Mouse (Mus musculus) c-Kit-positive CD71-negative TER-119-negative erythroid progenitor cells, embryonic 14.5 days (primary cell): Measurements from ENCODE around the gene Kcnq5.
"Not testable (repeated sequence)": the region's sequence is repeated elsewhere in the genome, so short reads cannot be mapped to it uniquely, and the experiment has no call there.

Source experiments
- DNase-seq: peaks from one replicate; pipeline ENCODE4 v3.0.0-alpha.2; 2013; ENCODE audit warnings: low read depth

Kcnq5 gene

DNA sequence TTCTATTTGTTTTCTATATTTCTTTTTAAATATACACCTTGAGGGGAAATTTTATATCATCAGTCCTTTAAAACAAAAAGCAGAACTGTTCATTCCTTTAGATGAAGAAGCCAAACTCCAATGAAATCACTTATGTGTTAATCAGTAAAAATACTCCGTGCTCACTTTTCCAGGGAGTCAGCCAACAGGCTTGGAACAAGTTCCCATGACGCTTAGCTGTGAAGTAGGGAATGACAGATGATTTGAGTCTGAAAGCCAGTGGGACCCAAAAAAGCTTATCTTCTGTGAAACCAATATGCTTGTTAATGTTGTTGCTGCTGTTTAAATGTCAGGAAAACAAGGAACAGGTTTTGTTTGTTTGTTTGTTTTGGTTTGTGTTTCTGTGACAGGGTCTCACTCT is 326.3 kb downstream of the Kcnq5 start:
- DNase-seq = no peak

DNA sequence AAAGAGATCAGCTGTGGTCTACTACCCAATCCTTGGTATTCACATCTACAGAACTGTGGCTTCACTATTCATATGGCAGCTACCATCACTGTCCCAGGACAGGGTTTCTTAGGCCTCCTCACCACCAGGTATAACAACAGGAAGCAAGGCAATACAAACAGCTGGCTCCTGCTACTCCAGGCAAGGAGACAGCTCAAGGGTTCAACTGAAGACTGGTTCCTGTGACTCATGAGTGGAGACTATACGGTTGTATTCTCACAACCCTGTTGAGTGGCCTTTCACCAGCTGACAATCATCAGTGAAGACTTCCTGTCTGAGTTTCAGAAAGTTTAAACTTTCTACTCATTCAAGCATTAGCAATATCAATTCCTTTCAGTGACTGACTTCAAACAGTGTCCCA is 327.7 kb downstream of the Kcnq5 start:
- DNase-seq = no peak

DNA sequence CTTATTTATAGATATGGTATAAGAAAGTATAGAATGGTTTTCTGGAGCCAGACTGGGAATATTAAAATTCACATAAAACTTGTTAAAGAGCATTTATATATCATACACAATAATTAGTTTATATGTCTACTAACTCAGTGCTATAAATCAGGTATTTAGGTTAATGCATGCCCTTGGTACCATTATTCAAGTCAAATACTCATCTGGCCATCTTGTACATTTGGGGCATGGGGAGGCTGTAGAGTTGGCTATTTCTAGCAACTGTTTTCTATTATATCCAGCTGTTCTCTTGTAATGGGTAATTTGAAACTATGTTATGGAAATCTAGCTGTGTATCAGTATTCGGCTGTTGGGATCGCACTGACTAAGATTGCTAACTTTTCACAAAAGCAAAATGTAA is 339.3 kb downstream of the Kcnq5 start:
- DNase-seq = no peak

DNA sequence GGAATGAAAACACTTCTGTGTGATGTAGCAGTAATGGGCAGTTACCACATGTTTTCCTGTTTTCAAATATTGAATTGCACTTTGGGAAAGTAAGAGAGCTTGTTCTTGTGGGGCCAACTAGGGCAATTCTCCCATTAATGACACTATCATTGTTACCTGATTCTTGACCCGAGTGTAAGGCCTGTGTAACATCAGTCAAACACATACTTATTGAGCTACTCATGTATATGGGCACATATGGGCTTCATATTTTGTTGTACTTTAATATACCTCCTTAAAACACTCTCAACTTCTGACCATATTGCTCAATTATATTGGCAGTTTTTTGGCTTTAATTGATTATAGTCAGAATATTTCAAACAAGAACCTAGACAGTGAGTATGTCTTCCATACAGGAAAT is 339.7 kb downstream of the Kcnq5 start:
- no peak for DNase-seq

DNA sequence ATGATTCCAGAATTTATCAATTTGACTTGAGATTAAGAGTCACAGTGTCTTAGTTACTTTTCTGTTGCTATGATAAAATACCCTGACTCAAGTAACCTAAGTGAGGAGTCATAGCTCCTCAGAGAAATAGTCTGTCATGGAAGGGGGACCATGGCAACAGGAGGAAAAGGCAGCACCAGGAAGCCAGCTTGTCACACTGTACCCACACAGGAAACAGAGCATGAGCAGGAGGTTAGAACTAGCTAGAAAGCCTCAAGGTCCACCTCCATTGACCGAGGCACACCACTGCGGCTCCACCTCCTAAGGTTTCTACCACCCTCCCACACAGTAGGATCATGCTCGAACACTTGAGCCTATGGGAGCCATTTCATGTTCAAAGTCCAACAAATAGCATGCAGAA is 343.0 kb downstream of the Kcnq5 start:
- no peak for DNase-seq

DNA sequence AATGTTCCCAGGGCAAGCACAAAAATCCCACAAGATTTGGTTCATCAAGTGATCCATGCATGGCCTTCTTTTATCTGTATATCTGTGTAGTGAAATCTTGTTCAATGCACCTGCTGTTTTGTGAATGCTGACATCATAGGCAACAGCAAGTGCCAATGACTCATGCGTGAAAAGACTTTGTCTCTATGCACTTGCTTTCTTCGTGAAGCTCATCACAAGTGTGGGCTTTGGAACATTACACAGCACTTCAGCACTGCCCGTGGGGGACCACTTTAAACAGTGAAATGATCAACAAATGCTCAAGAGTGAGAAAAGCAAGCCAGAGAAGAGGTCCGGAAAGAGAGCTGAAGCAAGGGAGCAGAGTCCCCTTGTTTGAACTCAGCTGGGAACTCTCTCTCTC is 345.1 kb downstream of the Kcnq5 start:
- DNase-seq = no peak

DNA sequence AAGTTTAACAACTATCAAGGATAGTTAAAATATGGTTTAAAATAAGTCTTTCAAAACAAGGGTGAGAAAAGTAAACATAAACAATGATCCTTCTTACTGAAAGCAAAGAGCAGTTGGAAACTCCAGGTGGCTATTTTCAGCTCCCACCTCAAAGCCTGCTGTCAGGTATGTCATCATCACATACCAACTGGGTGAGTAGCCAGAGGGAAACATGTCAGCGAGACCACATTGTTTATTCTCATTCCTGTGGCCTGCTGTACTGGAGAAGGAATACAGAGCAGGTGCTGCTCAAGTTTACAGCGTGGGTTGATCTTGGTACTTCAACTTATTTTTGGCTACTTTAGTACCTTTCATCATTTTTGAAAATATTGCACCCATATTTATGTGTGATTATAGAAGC is 347.8 kb downstream of the Kcnq5 start:
- no peak for DNase-seq

DNA sequence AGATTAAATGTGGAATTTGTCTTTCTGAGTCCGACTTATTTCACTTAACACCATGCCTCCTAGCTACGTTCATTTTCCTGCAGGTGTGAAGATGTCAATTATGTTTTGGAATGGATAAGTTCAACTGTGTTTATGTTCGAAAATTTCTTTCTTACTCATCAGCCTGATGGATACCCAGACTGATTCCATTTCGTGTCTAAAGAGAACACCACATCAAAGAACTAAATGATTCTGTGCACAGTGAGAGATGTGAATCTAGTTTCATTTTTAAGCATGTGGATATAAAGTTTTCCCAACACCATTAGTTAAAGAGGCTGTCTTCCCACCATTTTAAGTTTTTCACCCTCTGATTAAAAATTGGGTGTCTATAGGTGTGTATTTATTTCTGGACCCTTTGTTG is 357.7 kb downstream of the Kcnq5 start:
- DNase-seq = no peak

DNA sequence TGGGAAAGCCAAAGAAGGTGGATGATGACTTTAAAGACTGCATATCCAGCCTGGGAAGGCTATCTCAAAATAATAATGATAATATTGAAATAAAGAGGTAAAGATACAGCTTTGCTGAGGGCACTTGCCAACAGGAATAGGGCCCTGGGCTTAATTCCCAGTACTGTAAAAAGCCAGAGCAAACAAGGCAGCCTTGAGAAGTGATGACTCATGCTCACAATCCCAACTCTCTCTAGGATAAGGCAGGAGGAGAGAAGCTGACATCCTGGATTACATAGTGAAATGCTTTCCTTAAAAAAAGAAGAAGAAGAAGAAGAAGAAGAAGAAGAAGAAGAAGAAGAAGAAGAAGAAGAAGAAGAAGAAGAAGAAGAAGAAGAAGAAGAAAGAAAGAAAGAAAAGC is 359.2 kb downstream of the Kcnq5 start:
- DNase-seq = no peak

DNA sequence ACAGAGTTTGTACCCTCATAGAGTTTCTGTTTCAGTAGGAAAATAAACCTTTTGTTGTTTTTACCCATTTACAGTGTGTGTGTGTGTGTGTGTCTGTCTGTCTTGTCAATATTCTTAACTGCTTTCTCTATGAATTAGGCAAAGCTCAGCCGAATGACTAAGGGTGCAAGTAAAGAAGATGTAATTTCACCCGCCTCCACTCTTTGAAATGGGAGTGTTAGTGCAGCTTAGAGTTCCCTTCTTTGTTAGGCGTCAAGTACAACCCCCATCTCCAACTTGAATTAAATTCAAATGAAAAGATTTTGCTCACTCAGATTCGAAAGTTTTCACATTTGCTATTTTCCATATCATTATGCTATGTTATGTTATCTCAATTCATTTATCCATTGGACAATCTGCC is 361.1 kb downstream of the Kcnq5 start:
- no peak for DNase-seq

DNA sequence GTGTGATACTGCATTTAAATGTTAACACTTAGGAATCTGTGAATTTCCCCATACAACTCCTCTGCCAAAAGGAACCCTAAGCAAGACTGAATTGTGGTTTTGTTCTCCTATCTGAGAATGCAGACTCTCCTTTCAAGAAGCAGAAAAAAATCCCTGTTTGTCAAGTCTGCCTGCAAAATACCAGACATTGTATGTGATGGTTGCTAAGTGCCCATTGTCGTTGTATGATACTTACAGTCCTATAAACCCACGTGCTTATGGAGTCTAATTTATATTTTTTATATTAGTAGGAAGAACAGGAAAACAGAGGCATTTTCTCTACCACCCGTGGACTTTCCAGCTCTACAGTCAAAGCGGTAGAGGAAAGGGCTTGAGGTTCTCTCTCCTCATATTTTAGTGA is 367.9 kb downstream of the Kcnq5 start:
- DNase-seq = no peak

DNA sequence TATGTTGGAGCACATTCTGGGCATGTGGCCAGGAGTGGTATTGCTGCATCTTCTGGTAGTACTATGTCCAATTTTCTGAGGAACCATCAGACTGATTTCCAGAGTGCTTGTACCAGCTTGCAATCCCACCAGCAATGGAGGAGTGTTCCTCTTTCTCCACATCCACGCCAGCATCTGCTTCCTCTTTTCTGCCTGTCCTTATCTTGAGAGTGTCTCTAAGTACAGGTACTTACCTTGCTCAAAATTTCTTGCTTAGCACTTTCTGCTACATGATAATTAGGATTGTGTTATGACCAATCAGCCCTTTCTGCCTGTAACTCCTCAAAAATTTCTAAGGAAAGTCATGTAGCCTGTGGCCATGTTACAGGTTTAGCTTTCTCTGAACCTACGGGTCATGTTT is 394.3 kb downstream of the Kcnq5 start:
- not testable (repeated sequence) for DNase-seq

DNA sequence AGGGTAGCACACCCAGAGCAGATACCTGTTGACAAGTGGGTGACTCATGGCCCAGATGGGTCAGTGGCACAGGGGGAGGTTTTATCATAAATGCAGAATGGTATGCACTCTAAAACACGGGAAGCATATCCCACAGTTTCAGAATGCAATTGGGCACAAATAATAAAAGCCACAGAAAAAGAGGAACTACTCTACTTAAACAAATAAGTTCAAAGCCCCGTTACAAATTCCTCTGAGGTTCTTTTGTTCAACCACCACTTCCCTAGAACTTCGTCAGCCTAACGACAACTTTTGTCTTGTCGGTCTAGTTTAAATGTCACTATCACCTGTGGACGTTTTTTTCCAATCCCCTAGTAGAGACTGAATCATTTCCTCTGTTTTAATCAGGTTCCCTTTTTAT is 407.1 kb downstream of the Kcnq5 start:
- DNase-seq = peak; percentile 17

DNA sequence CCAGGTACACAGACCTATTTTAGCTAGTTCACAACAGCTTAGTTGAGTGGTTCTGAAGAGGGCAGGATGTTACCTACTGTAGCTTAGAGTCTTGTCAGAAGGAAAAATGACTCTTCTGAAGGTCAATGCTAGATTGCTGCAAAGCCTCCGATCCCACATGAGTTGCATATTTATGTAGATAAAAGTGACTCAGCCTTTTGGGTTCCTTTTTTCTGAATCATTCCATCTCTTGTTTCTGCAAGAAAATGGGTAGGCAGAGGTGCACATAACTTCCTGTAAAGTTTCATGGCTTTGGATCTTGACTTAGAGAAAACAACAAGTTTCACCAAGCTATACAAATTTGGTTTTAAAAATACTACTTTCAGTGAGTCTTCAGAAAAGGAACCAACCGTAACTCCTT is 409.0 kb downstream of the Kcnq5 start:
- no peak for DNase-seq

DNA sequence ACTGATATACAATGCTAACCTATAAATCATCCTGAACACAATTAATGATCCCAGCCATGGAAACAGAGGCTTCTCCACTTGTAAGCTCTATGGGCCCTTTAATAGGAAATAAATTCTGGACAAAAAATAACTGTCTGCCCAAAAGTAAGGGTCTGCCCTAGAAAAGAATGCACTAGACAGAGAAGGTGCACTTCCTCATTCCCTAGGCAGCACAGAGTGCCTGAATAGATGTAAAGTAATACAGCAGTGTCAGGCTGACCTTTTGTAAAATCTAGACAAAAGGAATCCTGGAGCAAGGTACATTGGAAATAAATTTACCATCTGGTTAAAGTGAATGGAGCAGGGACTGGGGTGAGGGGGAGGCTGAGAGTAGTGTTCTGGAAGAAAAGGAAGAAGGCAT is 417.8 kb downstream of the Kcnq5 start:
- no peak for DNase-seq

DNA sequence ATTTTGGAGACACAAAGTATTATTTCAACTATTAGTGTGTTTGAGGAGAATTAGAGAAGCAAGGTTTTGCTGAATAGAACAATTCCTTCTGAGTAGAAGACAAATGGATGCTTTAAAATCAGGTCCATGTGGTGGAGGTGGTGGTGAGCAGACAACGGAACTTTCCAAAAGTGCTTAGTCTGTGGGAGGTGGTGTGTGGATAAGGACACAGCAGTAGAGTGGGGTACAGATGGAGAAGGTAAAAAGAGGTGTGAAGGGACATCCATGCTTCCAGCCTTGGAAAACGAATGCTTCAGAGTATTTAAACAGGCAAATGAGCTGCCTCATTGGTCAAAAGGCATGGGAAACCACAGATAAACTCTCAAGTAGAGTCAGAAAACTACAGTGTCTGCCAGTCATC is 422.3 kb downstream of the Kcnq5 start:
- DNase-seq = no peak

DNA sequence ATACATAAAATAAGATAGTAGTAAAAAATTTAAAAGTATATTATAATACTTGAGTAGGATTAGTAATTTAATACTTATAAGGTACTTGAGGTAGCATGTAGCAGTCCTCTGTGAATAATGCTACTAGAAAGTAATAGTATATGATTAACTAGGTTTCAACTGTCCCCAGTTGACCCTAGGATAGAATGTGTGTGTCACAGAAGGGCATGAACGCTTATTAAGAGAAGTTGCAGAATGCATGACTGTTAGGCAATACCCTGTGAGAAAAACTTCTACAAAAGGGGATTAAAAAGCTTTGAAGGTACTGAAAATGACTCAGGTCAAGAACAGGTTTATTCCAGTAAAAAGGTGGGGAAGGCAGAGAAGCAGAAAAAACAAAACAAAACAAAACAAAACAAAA is 430.9 kb downstream of the Kcnq5 start:
- DNase-seq = no peak

DNA sequence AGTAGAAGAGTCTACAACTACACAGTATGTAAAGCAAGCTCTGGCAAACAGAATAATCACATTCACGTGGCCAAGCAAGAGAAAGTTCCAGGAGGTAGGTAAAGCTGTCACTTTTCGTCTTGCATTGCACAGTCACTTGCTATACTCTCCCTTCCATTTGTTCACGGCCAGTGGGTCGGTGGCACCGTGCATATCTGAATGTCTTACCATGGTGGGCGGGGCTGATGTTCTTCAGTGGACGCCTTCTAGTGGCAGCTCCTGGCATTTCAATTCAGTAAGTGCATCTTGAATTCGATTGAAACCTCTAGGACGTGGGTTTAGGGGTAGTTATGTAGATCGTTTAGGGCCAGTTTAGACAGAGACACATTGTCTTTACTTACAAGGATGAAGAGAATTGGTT is 439.7 kb downstream of the Kcnq5 start:
- no peak for DNase-seq

DNA sequence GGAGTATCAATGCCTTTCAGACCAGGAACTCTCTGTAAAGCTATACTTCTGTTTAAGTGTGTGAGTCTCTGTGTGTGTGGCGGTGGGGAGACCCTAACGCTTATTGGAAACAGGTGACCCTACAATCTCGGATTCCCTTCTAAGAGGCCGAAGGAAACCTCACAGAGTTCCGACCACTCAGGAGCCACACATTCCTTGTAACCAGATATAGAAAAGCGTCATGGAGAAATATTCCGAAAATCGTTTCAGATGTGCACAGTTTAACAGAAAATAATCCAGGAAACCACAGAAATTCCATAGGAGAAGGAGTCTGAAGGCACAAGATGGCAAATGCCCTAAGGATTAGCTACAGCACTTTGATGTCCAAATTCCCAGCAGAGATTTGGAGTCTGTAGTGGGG is 440.3 kb downstream of the Kcnq5 start:
- no peak for DNase-seq

DNA sequence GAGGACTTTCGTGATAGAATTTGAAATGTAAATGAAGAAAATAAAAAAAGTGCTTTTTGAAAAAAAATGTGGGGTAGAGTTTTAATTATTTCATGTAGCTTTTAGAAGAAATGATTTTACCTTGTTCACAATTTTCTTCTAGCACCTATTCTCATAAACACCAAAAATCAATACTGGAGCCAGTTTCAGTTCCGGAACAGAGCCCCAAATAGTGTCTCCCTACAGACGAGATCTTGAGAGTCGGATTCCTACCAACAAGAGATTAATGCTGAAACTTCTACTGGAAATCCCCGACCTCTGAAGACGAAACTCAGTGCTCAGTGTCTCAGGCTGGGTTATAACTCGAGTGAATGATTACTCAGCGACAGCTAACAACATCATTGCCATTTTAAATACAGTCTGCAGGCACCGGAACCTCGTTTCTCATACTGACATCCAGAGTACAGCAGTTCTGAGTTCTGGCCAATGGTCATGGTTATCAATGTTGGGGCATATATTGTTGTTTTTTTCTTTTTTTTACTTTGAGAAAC is 441.6 kb downstream of the Kcnq5 start:
- DNase-seq = no peak

DNA sequence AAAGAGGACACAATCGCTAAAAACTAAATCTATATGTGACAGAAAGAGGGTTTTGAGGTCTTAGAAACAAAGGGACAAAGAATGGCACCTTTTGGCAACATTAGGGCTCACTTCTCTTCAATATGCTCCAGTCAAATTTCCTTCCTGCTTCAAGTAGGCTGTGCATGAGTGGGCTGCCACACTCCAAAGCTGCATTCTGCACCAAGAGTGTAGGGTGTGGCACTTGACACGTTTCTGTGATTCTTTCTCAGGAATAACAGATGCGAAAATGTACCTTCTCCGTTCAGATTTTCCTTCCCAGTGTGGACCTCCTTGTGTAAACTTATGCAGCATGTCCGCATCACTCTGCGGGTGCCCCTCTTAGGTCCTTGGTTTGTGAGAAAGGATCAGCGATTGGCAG is 455.1 kb downstream of the Kcnq5 start:
- no peak for DNase-seq

DNA sequence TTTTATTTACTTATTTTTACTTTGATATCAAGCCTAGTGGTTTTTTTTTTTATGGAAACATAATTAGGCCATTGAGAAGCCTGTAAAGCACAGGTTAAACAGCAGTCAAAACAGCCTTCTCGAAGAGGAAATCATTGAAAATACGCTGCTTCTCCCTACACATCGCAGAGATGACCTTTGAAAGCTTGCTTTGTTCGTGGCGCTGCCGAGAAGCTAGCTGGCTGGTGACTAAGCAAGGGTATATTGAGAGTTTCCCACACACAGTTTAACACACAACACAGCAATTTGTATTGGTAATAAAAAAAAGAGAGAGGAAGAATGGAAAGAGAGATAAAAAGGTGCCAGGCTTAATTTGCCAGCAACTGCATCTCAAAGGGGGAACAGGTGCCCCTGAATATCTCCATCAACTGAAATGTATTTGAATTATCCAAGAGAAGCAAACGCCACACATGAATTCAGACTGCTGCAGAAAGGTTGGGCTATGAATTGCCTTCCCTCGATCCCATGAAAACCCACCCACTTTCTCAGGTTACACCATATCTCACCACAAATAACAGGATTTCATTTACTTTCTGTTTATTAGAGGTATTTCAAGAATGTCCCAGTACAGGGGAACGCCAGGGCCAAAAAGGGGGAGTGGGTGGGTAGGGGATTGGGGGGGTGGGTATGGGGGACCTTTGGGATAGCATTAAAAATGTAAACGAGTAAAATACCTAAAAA is 461.8 kb downstream of the Kcnq5 start:
- no peak for DNase-seq

DNA sequence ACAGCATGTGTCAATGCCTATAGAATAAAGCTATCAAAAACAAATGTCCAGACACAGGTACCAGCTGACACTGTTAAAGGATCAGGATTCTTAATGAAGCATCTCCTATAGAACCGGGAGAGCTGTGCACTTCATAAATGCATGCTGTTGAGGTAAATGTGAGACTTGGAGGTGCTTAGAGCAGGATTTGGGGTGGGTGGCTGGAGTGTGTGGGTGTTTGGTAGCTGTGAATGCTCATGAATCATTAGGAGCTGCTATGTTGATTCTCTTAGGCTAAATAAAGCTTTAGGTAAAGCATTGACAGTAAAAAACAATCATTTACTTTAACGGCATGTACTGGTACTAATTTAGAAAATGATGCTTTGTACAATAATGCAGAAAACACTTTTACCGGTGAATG is 465.4 kb downstream of the Kcnq5 start:
- no peak for DNase-seq

DNA sequence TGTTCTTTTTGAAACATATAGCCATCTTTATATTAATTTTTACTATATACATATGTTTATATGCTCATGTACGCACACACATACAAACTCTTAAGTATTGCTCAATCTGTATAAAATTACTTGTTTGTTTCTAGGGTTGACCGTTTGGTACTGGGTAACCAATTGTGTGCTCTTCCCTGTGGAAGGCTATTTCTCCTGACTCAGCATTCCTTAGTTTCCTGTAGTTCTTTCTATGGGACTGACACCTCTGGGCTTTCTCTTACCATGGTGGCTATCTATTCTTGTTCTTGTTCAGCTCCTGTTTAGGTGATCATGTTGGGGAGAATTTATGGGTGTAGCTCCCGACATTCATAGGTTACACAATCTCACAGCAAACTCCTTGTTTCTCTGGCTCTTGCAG is 473.1 kb downstream of the Kcnq5 start:
- no peak for DNase-seq

DNA sequence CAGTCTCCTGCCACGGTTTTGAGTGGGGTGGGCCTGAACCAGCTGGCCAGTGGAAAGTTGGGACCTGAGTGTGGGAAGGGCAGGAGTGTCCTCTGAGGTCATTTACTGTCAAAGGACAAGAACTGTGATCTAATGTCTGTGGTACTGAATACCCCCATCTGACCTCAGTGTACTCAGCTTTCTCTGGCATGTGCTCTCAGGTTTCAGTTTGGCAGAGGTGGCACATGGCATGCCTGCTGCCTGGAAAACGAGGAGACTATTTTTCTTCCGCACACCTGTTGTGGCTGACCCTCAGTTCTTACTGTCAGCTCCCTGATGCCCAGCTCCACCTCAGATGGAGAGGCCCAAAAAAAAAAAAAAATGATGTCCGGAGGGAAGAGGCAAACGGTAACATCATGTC is 475.5 kb downstream of the Kcnq5 start:
- no peak for DNase-seq
